Mouse (Mus musculus) CH12F3 (cell line): ENCODE results near the gene Trex1.

ENCODE experiments used
- in situ Hi-C: fragments of 300-500 bp; cut with MboI; formaldehyde crosslinking; loops from 2 replicates; pipeline ENCODE4 v1.14.3; 2020; ENCODE audit warnings: low sequenced_read_pairs

Trex1 gene

GRCm38 (mm10) chr9:109090446-109090845 lies 30.9 kb upstream of the Trex1 start:
- in situ Hi-C loops = no loop called here

DNA sequence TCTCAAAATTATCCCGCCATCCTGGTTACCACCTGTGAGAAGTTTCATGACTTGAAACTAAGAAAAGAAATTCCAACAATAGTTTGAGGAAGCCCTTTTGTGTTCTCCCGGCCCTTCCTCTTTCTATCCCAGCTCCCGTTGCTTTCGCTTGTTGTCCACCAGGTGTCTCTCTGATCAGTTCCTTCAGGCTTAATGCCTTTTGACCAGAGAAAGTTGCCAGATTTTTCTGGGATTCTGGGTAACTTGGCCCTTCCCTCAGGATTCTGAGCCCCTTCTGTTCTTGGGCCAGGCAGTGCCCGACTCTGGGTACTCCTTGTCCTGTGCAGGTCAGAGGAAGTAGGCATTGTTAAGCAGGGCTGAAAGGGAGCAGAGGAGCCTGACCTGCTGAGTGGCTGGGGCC lies 28.5 kb upstream of the Trex1 start:
- in situ Hi-C loops = no loop called here

- in situ Hi-C loops = no loop called here
Measured at GRCm38 (mm10) chr9:109084922-109085321, 25.4 kb upstream of the Trex1 start.

DNA sequence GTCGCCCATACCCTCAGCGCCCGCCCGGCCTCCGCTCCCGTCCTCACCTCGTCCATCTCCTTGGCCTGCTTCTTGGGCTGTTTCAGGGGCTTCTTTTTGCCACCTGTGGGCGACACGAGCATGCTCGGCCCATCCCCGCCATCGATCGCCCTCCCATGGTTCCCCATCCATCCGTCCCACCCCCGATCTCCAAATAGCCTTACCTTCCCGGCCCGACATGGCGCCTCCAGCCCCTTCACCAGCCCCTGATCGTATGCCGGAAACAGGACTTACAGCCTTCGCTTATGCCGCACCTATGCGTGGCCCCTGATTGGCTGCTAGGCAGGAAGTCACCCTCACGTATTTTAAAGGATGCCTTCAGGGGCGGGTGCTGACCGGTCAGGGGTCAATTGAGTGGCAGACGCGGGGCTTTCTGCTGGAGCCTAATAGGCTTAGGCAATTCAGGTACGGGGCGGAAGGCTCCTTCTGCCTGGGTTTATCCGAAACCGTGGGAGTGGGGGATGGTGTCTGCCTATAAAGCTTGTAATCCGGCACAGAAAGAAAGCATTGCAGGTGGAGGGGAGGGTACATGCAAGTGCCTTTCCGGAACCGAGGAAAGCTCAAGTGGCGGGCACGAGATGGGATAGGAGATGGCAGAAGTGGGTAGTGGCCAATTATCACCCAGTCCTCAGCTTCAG lies 22.7 kb upstream of the Trex1 start, which contains the start of the genes Ccdc51 and Tma7:
Gene Ccdc51, plus strand, starts transcription at position 370 of the 677 bp plus-strand sequence.
Gene Tma7, minus strand, starts transcription at position 464 of the 677 bp plus-strand sequence.
- in situ Hi-C loops = no loop called here

- in situ Hi-C loops = no loop called here
Measured at GRCm38 (mm10) chr9:109081749-109082123, 22.2 kb upstream of the Trex1 start.

DNA sequence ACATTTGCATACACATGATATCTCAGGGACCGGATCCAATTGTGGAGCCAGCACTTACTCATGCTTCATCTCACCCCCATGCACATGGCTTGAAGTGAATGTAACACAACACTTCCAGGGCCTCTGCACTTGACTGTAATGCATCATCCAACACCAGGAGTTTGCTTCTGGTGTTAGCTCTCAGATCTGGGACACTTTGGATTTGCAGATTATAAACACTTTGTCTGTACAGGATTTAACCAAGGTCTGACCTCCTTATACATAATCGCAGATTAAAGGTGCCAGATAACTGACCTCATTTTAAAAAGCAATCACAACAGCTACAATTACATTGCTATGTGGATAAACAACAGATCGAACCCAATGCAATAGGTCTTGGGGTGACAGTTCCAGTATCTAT lies 21.0 kb upstream of the Trex1 start:
- in situ Hi-C loops = no loop called here

DNA sequence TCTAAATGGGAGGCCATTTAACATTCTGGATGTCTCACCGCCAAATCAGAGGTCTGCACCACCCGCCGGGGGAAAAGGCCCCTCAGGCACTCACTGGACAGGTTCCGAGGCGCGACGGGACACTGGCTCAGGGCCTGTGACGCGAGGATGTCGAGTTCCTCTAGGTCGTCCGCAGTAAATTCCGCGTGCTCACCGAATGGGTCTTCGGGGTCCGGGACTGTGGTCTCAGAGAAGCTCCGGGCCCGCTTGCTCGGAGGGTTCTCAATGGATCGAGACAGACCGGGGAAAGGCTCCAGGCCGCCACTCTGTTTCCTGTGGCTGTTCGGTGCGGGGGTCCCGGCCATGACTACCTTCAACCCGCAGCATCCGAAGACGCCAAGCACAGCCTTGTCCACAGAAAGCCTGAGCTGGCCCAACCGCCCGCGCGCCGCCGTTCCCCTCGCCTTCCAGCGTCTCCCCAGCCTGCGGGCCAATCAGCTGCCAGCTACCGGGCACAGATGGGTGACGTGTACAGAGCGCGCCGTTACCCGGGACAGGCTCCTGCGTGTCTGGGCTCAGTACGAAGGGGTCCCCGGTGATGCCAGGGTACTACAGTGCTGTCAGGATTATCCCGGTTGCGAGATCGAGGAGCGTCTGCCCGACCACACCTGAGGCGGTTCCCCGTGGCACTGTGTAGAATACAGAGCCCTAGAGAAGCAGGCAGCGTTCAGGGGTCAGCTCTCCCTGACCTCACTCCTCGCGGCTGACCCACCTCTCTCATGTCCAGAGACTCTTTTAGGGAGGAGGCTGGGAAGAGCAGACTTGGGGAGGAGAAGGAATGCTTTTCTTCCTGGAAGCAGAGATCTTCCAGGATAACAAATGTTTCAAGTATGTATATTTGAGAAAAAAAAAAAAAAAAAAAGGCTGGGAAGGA lies 14.4 kb upstream of the Trex1 start, which contains the start of gene Atrip:
Gene Atrip, minus strand, starts transcription at position 464 of the 913 bp plus-strand sequence.
- in situ Hi-C loops = no loop called here

- in situ Hi-C loops = no loop called here
Measured at GRCm38 (mm10) chr9:109068095-109068735, 8.7 kb upstream of the Trex1 start.

DNA sequence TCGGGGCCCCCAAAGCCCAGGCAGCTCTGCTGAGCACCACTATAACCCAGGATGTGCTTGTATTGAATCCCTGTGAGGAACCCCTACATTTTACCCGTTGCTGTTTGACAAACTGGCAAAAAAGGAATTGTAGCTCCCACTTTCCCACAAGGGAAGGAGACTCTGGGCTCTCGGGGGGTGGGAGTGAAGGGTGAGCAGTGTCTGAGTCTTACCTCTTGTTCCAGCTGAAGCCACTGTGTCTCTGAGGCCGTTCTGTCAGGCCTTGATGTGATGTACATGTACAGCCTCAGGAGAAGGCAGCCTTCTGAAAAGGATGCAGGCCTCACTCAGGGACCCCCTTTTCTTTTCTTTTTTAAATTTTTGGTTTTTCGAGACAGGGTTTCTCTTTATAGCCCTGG lies 1.4 kb upstream of the Trex1 start:
- in situ Hi-C loops = no loop called here

GRCm38 (mm10) chr9:109060184-109060897 lies 807 bp upstream of the Trex1 start:
- in situ Hi-C loops = no loop called here

DNA sequence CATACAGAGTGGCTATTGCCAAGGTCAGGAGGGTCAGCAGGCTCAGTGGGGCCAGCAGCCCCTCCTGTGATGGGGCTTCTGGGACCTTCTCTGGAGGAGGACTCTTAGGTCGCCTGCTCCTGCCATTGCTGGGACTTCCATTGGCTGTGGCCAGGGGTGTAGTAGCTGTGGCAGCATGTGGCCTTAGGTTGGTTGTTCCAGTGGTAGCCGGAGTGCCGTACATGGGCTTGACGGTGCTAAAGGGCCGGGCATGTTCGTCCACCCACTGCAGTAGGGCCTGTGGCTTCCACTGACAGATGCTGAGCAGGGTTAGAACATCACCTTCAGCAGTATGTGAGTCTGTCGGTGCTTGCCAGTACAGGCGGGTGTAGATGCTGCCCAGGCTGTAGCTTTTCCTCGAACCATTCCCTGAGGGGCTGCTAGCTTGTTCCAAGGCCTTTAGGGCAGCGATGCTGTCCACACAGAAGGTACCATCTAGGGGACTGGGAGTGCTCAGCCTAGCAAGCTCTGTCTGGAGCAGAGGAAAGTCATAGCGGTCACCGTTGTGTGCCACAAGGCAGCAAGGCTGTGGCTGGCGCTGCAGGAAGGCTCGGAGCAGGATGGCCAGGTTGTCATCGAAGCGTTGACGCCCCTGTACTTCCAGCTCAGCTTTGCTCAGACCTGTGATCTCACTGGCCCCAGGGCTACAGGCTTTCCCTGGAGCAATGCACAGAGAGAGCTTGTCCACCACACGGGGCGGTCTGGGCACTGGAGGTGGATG lies 1.3 kb downstream of the Trex1 start:
- in situ Hi-C loops = no loop called here

GRCm38 (mm10) chr9:109057543-109057942 lies 2.0 kb downstream of the Trex1 start:
- in situ Hi-C loops = no loop called here

DNA sequence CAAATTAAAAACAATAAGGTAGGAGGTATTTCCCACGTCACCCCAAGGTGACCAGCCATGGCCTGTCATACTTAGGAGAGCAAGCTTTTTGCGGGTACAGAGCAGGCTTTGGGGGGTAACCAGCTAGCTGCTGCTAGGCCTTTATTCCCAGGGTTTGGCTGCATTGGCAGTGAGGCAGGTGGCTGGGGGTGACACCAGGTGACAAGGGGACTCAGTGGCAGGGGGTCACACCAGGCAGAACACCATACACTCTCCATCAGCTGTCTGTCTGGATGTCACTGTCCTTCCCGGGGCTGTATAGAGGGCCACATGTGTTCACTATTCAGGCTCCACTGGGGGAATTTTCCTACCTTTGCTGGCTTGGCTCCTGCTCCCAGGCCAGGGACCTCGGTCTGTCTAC lies 2.6 kb downstream of the Trex1 start:
- in situ Hi-C loops = no loop called here

DNA sequence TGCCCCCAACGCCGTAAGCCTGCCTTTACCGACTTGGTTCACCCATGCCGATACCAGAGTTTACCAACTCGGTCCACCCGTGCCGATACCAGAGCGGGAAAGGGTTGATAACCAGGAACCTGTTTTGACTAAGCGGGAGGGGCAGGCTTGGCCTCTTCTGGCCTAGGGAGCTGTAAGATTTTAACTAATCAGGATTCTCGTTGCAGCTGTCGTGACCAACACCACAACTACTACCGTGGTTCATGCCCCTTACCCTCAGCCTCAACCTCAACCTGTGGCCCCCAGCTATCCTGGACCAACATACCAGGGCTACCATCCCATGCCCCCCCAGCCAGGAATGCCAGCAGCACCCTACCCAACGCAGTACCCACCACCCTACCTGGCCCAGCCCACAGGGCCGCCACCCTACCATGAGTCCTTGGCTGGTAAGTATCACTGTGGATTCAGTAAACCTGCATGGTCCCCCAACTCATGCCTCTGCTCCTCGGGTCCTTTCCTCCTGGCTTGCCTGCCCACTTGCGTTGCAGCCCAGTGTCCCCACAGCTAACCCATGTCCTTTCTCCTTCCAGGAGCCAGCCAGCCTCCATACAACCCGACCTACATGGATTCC lies 3.3 kb downstream of the Trex1 start:
- in situ Hi-C loops = no loop called here

GRCm38 (mm10) chr9:109055271-109056030 lies 4.1 kb downstream of the Trex1 start:
- in situ Hi-C loops = no loop called here

GRCm38 (mm10) chr9:109054712-109055111 lies 4.8 kb downstream of the Trex1 start:
- in situ Hi-C loops = no loop called here

- in situ Hi-C loops = no loop called here
Measured at GRCm38 (mm10) chr9:109053851-109054250, 5.7 kb downstream of the Trex1 start.

DNA sequence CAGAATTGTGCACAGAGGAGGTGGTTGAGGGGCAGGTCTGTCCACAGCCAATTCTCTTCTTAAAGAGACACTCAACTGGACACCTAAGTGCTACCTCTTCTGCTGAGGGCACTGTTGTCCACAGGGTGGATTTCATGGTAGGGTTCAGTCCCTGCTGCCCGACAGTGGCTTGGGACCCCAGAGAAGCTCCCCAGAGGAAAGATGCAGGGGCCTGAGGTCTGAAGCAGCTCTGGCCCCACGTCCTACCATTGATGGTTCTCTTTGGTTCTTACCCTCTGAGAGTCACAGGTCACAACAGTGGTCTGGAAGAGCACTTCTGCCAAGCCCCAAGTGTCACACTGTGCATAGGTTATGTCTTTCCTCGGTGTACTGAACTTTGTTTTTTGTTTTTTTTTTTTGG lies 6.2 kb downstream of the Trex1 start:
- in situ Hi-C loops = no loop called here
